Mouse (Mus musculus) lung, postnatal 25 days (tissue): ENCODE measurements around the gene Gm35549.

ENCODE experiments used
- DNase-seq: peaks from one replicate; pipeline ENCODE4 v3.0.0; 2022; ENCODE audit warnings: low spot score

Gene Gm35549

DNA sequence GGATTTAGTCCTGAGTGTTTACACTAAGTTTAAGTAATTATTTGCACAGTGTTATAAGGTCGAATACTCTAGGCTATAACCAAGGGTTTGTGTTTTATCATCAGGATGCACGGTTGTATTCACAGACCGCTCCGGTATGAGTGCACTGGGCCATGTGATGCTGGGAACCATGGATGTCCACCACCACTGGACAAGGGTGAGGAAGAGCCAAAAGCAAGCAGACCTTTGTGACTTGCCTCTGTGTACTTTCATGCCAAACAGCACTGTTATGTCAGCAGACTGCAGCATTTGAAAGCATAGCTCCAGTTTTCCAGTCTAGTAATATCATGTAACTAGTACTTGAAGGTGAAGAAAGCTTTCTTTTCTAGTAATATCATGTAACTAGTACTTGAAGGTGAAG lies 17.1 kb downstream of the Gm35549 start:
- DNase-seq = no peak

DNA sequence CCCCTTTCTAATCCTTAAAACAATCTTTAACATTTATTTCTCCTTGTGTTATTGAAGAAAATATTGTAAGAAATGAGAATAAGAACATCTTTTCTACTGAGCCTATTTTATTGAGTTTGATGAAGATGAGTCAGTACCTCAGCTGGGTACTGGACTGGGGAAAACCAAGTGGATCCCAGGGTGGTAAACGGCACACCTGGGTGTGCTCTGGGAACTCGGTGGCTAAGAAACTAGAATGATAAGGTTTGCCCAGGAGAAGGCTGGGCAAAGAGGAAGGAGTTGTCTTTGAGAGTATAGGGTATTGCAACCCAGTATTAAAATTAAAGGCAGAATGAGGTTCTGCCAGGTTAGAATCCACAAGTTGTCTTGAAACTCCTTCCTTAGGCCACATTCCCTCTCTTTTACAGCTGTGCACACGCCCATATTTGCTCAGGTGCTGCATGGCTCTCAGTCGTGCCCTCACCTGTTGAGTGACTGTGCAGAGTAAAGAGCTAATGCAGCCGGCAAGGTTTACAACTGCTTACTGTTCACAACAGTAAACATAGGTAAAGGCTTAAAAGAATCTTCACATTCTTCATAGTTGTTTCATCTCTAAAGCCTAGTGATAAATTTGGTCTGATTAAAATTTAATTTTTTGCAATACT lies 20.3 kb downstream of the Gm35549 start:
- no peak for DNase-seq

DNA sequence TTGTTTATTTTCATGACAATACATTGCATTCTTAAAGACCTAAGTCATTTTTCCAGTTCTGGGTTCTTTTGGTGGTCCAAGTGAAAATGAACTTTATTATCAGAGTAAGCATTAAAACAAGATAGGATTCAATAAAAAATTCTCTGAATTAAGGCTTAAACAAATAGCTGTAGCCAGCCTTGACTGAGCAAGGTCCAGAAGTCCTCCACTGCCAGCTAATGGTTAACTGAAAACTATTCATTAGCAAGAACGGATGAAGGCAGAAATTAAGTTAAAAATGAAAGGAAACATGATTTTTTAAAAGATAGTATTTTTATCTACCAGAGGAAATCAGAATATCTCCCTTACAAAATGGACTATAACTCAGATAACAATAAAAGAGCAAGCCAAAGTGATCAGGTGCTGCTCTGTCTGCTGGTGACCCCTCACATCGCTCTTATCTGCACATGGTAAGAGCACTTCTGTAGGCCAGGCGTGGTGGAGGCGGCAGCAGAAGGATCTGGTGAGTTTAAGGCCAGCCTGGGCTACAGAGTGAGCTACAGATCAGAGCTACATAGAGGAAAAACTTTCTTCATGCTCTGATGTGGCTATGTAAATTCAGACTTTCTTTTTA lies 28.5 kb downstream of the Gm35549 start:
- no peak for DNase-seq

DNA sequence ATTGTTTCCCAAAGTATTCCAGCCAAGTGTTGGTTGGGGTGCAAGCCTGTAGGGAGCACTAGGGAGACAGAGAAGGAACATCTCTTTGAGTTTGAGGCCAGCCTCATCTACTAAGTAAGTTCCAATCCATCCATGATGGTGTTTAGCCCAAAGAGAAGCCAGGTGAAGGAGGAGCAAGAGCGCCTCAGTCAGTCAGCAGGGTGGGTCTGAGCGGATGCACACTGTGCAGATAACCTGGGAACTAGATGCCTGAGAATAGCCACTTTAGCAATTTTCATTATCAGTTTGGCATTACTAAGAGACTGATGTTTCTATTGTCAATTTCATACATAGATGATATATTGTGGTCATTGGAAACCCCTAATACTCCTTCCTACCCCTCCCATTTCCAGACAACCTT lies 29.1 kb downstream of the Gm35549 start:
- DNase-seq = no peak

DNA sequence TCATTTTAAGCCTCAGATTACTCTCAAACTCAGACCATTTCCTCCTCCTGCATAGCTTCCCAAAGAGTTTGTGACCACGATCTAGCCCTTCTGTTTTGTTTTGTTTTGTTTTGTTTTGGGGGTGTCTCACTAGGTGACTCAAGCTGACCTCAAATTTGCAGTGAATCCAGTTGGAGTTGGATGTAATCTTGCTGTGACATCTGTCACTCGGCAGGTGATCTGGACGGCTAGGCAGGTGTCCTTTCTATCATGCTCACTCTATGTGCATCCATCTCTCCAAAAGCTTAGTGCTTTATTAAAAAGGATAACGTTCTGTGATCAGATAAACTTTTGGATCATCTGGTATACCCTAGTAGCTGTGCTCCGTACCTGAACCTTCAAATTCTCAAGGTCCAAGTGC lies 31.4 kb downstream of the Gm35549 start:
- DNase-seq = no peak

DNA sequence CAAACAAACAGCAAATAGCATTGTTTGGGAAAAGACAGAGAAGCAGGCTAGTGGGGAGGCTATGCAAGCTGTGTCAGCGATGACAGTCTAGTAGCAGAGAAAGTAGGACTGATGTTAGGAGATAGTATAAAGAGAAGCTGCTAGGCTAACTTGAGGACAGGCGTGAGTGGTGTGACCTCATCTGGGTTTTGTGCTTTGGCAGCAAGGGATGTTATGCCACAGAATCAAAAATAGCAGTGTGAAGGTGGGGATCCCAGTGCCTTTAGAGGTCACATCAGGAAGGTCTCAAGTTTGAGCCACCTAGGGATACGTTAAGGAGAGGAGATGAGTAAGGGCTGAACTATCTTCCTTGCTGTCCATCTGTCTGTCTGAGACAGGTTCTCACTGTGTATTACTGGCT lies 33.6 kb downstream of the Gm35549 start:
- DNase-seq = no peak

DNA sequence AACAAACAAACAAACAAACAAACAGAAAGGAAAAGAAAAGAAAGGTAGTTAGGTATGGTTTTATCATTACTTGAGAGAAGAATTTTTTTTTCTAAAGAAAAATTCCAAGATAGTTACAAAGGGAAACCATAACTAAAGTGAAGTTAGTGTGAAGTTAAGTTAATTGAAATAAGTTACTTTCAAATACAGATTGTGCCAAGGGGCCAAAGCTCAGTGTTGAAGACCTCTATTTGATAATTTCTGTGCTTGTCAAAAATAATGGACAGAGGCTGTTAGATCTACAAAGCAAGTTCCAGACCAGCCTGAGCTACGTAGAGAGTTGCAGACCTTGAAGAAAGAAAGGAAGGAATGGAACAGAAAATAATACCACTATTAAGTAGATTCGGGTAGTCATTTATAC lies 36.6 kb downstream of the Gm35549 start:
- no peak for DNase-seq

DNA sequence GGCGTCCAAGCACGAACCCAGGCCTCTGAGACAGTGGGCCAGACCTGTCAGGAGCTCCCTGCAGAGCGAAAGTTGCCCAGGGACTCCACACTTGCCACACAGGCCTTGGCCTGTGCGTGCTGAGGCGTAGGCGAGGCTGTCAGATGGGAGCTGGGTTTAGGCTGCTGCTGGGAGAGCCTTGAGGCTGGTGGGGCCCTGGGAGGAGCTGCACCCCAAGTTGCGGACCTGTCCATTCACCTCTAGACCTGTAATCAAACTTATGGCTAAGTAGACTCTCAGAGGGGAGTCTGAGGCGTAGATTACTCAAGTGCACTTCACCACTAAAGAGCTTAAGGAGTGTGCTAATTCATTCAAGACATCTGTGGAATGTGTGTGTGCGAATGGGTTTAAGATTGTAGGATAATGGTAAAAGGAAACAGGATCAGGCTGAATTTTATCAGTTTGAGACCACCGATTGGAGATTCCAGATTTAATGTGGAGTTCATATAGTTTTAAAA lies 37.9 kb downstream of the Gm35549 start:
- DNase-seq = peak; percentile 71

DNA sequence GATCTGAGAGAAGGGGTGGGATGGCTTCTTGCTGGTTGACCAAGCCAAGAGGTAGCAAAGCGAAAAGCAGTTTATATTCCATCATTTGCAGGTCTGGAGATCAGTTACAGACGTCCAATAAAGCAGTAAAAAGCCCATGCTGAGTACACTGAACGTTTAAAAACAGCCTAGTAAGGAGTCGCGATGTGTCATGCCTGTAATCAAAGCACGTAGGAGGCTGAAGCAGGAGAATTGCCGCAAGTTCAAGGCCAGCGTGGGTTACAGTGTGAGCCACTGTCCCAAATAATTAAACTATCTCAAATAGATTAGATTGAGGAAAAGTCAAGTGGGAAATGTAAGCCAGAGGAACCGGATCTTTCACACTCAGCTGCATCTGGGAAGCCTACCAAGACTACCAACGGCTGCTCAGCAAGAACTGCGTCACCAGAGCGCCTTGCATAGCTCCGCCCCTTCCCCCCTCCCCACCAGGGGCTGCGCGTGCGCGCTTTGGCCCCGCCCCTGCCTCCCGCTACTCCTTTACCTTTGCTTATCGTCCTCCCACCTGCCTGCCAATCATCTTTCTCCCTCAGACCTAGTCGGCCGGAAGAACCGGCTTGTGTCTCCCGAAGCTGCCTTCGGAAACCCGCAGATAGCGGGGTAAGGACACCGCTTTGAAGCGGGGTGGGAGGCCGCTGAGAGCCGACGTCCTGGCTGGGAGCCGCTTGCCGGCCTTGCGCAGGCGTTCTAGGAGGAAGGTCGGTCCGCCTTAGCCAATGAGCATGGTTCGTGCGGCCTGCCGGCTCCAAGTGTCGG lies 38.6 kb downstream of the Gm35549 start, which contains the start of gene Tcaim:
Gene Tcaim (plus strand): TSS at position 487 of the 792 bp plus-strand sequence.
- DNase-seq = peak; percentile 92

DNA sequence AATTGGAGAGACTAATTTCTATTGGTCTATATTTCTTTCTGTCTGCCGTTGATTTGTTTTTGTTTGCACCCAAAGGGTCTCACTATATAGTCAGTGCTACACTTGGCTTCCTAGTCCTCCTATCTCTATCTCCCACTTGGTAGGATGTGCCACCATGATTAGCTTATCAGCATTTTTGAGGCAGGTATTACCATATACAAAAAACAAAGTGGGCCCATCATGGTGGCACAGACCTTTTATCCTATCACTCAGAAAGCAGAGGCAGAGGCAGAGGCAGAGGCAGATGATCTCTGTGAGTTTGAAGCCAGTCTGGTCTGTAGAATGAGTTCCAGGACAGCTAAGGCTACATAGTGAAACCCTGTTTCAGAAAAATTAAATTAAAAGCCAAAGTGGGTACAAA lies 57.3 kb downstream of the Gm35549 start:
- DNase-seq = no peak

DNA sequence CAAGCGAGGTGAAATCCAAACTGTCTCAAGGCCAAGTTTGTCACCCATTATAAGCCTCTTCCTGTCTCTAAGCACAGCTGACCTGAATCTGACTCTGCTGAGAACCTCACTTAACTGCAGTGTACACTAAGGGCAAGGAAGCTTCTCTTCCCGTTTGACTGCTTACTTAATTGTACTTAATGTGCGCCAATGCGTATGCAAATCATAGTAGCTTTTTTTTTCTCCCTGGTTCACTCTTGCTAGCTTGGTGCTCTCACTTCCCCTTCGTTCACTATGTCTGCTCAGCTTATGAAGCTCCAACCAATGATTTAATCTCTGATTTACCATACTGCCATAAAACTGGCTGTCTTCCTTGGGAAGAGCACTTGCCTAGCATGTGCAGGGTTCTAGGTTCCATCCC lies 58.6 kb downstream of the Gm35549 start:
- peak; percentile 6 for DNase-seq
